ENCODE assay signal across 8 mouse cellular contexts in the genomic region with DNA sequence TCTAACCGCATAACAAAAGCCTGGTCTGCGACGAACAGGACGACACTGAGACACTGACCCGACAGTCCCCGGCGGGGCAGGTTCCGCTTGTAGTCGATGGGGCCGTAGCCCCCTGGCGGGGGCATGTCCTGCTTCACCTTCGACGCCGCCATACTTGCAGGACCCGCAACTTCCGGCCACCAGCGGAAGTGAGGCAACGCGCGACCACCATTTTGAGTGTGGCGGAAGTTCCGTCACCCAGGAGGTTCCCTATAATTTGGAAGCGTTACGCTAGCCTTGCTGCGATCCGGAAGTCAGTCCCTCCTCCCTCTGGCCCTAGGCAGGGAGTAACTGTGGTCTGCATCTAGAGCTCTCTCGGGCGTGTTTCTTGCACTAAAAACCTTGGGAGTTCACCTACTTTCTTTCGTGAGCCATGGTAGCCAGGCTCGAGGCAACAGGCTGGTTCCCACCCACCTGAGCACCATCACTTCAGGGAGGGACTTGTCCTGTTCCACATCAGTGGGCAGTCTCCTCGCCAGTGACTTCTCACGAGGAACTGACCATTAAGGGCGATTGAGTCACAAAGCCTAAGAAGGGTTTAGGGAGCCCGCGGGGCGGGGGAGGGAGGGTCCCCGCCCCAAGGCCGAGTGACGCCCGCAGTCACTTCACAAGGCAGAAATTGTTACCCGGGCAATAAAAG. TPM values are rescaled to one million over a fixed set of nuclear protein-coding genes. Genes with fewer than 3 reads are reported as not detected.
DNase-seq lines count a peak whose midpoint lies in the region; ATAC-seq and TF ChIP-seq lines count a peak whose summit lies in the region.

No protein-coding gene starts in this region.

- no peaks in the 10 kb centered on the region for H3K27me3 ChIP-seq in megakaryocyte, embryonic 14.5 days (replicated peaks)

- peak; percentile 33; the same call in 1 of the 2 replicates for TF ChIP-seq CTCF in cortical plate, adult 2 months (IDR thresholded peaks at IDR 0.05; ENCODE audit: extremely low read depth, insufficient read depth, low read length)

- peak; percentile 60 for ATAC-seq in activated CD4-positive, CD25-positive, alpha-beta regulatory T cell, adult 4 months

- peak; percentile 94 to 95 for DNase-seq in gastrocnemius, adult 8-10 months (ENCODE audit: low spot score in 2 of 2)
- peak; percentile 95 for DNase-seq in hindlimb bud, embryonic 11.5 days (ENCODE audit: extremely low spot score, low read depth, low spot score)
- peak; percentile 94 to 97 for DNase-seq in left cerebral cortex, adult 8-10 months (ENCODE audit: low spot score in 2 of 2)
- DNase-seq in right cerebral cortex, postnatal 10 days (ENCODE audit: low spot score in 2 of 2): peak; percentile 97 to 98
- DNase-seq in urinary bladder, postnatal 25 days (ENCODE audit: low spot score): peak; percentile 97

- H3K4me3 ChIP-seq in cortical plate, adult 2 months (ENCODE audit: insufficient read depth, low read length): peak overlapping the region; percentile 73
- H3K4me3 ChIP-seq in megakaryocyte, embryonic 14.5 days (replicated peaks): peak overlapping the region; percentile 99

- peak; percentile 81 for TF ChIP-seq POLR2A in cortical plate, adult 2 months (IDR thresholded peaks at IDR 0.05; ENCODE audit: extremely low read depth, insufficient read depth, low read length)

- H3K9me3 ChIP-seq in megakaryocyte, embryonic 14.5 days: no peaks in the 10 kb centered on the region

- peaks cover 33% of the 10 kb centered on the region for H3K36me3 ChIP-seq in megakaryocyte, embryonic 14.5 days (replicated peaks; ENCODE audit: low read length)

- H3K27ac ChIP-seq in cortical plate, adult 2 months (ENCODE audit: insufficient read depth, low read length): peak overlapping the region; percentile 66

- H3K4me1 ChIP-seq in cortical plate, adult 2 months (ENCODE audit: control insufficient read depth, insufficient read depth, low read length): peaks cover 10% of the 10 kb centered on the region
- H3K4me1 ChIP-seq in megakaryocyte, embryonic 14.5 days: peaks cover 74% of the 10 kb centered on the region

RNA-seq across cellular contexts. Expression of gene Tssk6, which starts 0.4 kb away (rescaled TPM):
- not detected for polyA plus RNA-seq in activated CD4-positive, CD25-positive, alpha-beta regulatory T cell, adult 4 months (2017; shearing (Covaris generic))
- 0.29 and 0.40 TPM in 2 replicates for polyA plus RNA-seq in cortical plate, adult 2 months (2012; rRNA removed)
- not detected for total RNA-seq in gastrocnemius, adult 8-10 months (2022)
- total RNA-seq in left cerebral cortex, adult 8-10 months (2022): under 1 TPM in 1 of 4 experiments, not detected in 3; 0.28 TPM
- polyA plus RNA-seq in megakaryocyte, embryonic 14.5 days (2012; ENCODE audit: insufficient read depth, low replicate concordance): 1.3 and 5.3 TPM in 2 replicates

RNA-seq across cellular contexts. Expression of gene Ndufa13, which starts 0.7 kb away (rescaled TPM):
- polyA plus RNA-seq in activated CD4-positive, CD25-positive, alpha-beta regulatory T cell, adult 4 months (2017; shearing (Covaris generic)): 100 to 1,000 TPM; 231 to 276 TPM
- 182 and 184 TPM in 2 replicates for polyA plus RNA-seq in cortical plate, adult 2 months (2012; rRNA removed)
- 100 to 1,000 TPM; 248 to 328 (median 285) TPM for total RNA-seq in gastrocnemius, adult 8-10 months (2022)
- 100 to 1,000 TPM; 102 to 149 (median 131) TPM for total RNA-seq in left cerebral cortex, adult 8-10 months (2022)
- 31.7 and 195 TPM in 2 replicates for polyA plus RNA-seq in megakaryocyte, embryonic 14.5 days (2012; ENCODE audit: insufficient read depth, low replicate concordance)

RNA-seq across cellular contexts. Expression of gene Yjefn3, which starts 0.9 kb away (rescaled TPM):
- polyA plus RNA-seq in activated CD4-positive, CD25-positive, alpha-beta regulatory T cell, adult 4 months (2017; shearing (Covaris generic)): under 1 TPM in 1 of 2 experiments, not detected in 1; 0.82 TPM
- polyA plus RNA-seq in cortical plate, adult 2 months (2012; rRNA removed): 34.2 and 35.7 TPM in 2 replicates
- total RNA-seq in gastrocnemius, adult 8-10 months (2022): 10 to 100 TPM in 3 of 4 experiments, 1 to 10 TPM in 1; 8.2 to 10.8 (median 10.5) TPM
- 10 to 100 TPM; 20.2 to 30.4 (median 21.7) TPM for total RNA-seq in left cerebral cortex, adult 8-10 months (2022)
- polyA plus RNA-seq in megakaryocyte, embryonic 14.5 days (2012; ENCODE audit: insufficient read depth, low replicate concordance): 4.7 and 13.7 TPM in 2 replicates

RNA-seq across cellular contexts. Expression of gene Cilp2, which starts 14.1 kb away (rescaled TPM):
- polyA plus RNA-seq in activated CD4-positive, CD25-positive, alpha-beta regulatory T cell, adult 4 months (2017; shearing (Covaris generic)): not detected
- 0.89 and 1.4 TPM in 2 replicates for polyA plus RNA-seq in cortical plate, adult 2 months (2012; rRNA removed)
- total RNA-seq in gastrocnemius, adult 8-10 months (2022): 1 to 10 TPM; 1.2 to 6.0 (median 2.1) TPM
- total RNA-seq in left cerebral cortex, adult 8-10 months (2022): under 1 TPM; 0.54 to 0.79 (median 0.65) TPM
- 0.20 TPM in 1 of 2 replicates, not detected in the other for polyA plus RNA-seq in megakaryocyte, embryonic 14.5 days (2012; ENCODE audit: insufficient read depth, low replicate concordance)

Comparison
In these comparisons a context has a peak if more than half of its experiments do, and no peak if none do; other contexts are left out.
1. Peak in every context shown above with its lines: DNase-seq, ATAC-seq, H3K4me3 ChIP-seq and H3K27ac ChIP-seq.